Mouse (Mus musculus) midbrain, embryonic 14.5 days (tissue): ENCODE measurements around the gene Vav3. TPM values are rescaled to one million over a fixed set of nuclear protein-coding genes. Genes with fewer than 3 reads are reported as not detected.

ENCODE experiments used
- ATAC-seq: fragments of 200-750 bp; cut with Nextera tagmentation; 2 replicates; pipeline ENCODE4 v1.8.0; 2017; ENCODE audit warnings: moderate number of reproducible peaks, moderate library complexity; ENCODE audit not compliant: low FRiP score, low TSS enrichment
- DNase-seq: peaks from one replicate; pipeline ENCODE4 v3.0.0-alpha.2; 2015
- H3K27ac ChIP-seq: fragments of 300-500 bp; sonication (generic); replicated peaks from 2 replicates; pipeline ENCODE4 v1.5.1; 2014; ENCODE audit warnings: mild to moderate bottlenecking, low read depth, low read length, moderate library complexity
- H3K27me3 ChIP-seq: fragments of 300-500 bp; sonication (generic); 2 replicates; pipeline ENCODE4 v1.6.1; 2014; ENCODE audit warnings: low read length, control low read depth, mixed read lengths; ENCODE audit not compliant: control insufficient read depth, insufficient read depth
- H3K36me3 ChIP-seq: fragments of 300-500 bp; sonication (generic); 2 replicates; pipeline ENCODE4 v1.6.1; 2014; ENCODE audit warnings: low read length, control low read depth; ENCODE audit not compliant: control insufficient read depth, insufficient read depth
- H3K4me1 ChIP-seq: fragments of 300-500 bp; sonication (generic); 2 replicates; pipeline ENCODE4 v1.6.1; 2014; ENCODE audit warnings: mild to moderate bottlenecking, antibody characterized with exemption, low read length, control low read depth; ENCODE audit not compliant: control insufficient read depth, insufficient read depth
- H3K4me2 ChIP-seq: fragments of 300-500 bp; sonication (generic); 2 replicates; pipeline ENCODE4 v1.6.1; 2014; ENCODE audit warnings: mild to moderate bottlenecking, low read length, moderate library complexity
- H3K4me3 ChIP-seq: fragments of 300-500 bp; sonication (generic); replicated peaks from 2 replicates; pipeline ENCODE4 v1.5.1; 2014; ENCODE audit warnings: low read depth, low read length
- H3K9ac ChIP-seq: fragments of 300-500 bp; sonication (generic); replicated peaks from 2 replicates; pipeline ENCODE4 v1.6.1; 2014; ENCODE audit warnings: mild to moderate bottlenecking, low read length, moderate library complexity
- H3K9me3 ChIP-seq: fragments of 300-500 bp; sonication (generic); 2 replicates; pipeline ENCODE4 v1.6.1; 2016; ENCODE audit warnings: low read length, control low read depth, mixed read lengths; ENCODE audit not compliant: control insufficient read depth
- WGBS: fragments of 180-500 bp; shearing (Covaris S2); extraction: QIAGEN DNeasy Blood & Tissue Kit; methylation state at CpG from one replicate; pipeline ENCODE4 v1.1.7; 2014; 5-methylcytosine and 5-hydroxymethylcytosine counted together
- polyA plus RNA-seq: library from polyadenylated mRNA; unstranded; fragments of >200 nt; fragmentation: Nextera tagmentation; extraction: Ambion mirVana; gene quantifications from 2 replicates; pipeline ENCODE4 v1.2.1, GENCODE M21; 2014

The Vav3 gene
- polyA plus RNA-seq, 1 experiment from 2014 or later, result 37.3 TPM

GRCm38 (mm10) chr3:109522115-109522514 lies 181.7 kb downstream of the Vav3 start:
- Histone ChIP-seq H3K9me3 (no peaks in the 10 kb centered on the region), H3K27ac (no peak overlapping the region)
- no peak for DNase-seq

GRCm38 (mm10) chr3:109525825-109526224 lies 185.4 kb downstream of the Vav3 start:
- Histone ChIP-seq H3K4me3 (no peak overlapping the region), H3K27me3 (no peaks in the 10 kb centered on the region), H3K9ac (no peak overlapping the region), H3K4me2 (no peak overlapping the region), H3K27ac (no peak overlapping the region), H3K36me3 (0 out of 2 replicates have a peak, but pooled peaks cover 6% of the 10 kb centered on the region), H3K4me1 (no peaks in the 10 kb centered on the region), H3K9me3 (no peaks in the 10 kb centered on the region)
- WGBS, result 92% methylated on average over 12 of the region's 12 CpGs
- 0 out of 2 replicates have a peak, but pooled peaks have one; percentile 38 for ATAC-seq
- DNase-seq, result no peak

More at GRCm38 (mm10) chr3:109522115-109522514, 181.7 kb downstream of the Vav3 start:
- H3K27me3 ChIP-seq, result no peaks in the 10 kb centered on the region
- H3K4me1 ChIP-seq, result no peaks in the 10 kb centered on the region
- ATAC-seq, result no peak
- no peak overlapping the region for H3K9ac ChIP-seq
- 0 out of 2 replicates have a peak, but pooled peaks cover 6% of the 10 kb centered on the region for H3K36me3 ChIP-seq
- no peak overlapping the region for H3K4me3 ChIP-seq
- H3K4me2 ChIP-seq, result no peak overlapping the region
- WGBS, result 92% methylated on average over 7 of the region's 7 CpGs

GRCm38 (mm10) chr3:109526246-109526645 lies 185.8 kb downstream of the Vav3 start:
- 2% methylated on average over 4 of the region's 4 CpGs for WGBS
- no peak overlapping the region for H3K4me2 ChIP-seq
- H3K27ac ChIP-seq, result no peak overlapping the region
- 0 out of 2 replicates have a peak, but pooled peaks cover 6% of the 10 kb centered on the region for H3K36me3 ChIP-seq
- H3K9ac ChIP-seq, result no peak overlapping the region
- H3K4me3 ChIP-seq, result no peak overlapping the region
- DNase-seq (peak; percentile 96), ATAC-seq (peak; percentile 68; the same call in 1 of the 2 replicates)
- H3K4me1 ChIP-seq, result no peaks in the 10 kb centered on the region
- no peaks in the 10 kb centered on the region for H3K27me3 ChIP-seq
- H3K9me3 ChIP-seq, result no peaks in the 10 kb centered on the region

- Histone ChIP-seq H3K9ac (no peak overlapping the region), H3K4me2 (no peak overlapping the region), H3K27me3 (no peaks in the 10 kb centered on the region), H3K4me3 (no peak overlapping the region), H3K4me1 (no peaks in the 10 kb centered on the region), H3K27ac (no peak overlapping the region), H3K36me3 (0 out of 2 replicates have a peak, but pooled peaks cover 2% of the 10 kb centered on the region), H3K9me3 (no peaks in the 10 kb centered on the region)
- ATAC-seq (no peak), DNase-seq (no peak)
- 69% methylated on average over 8 of the region's 8 CpGs for WGBS
These were observed 186.2 kb downstream of the Vav3 start for GRCm38 (mm10) chr3:109526651-109527050.

GRCm38 (mm10) chr3:109528688-109529087 lies 188.2 kb downstream of the Vav3 start:
- H3K36me3 ChIP-seq, result no peaks in the 10 kb centered on the region
- H3K4me3 ChIP-seq, result no peak overlapping the region
- no peak for ATAC-seq
- H3K4me2 ChIP-seq, result no peak overlapping the region
- DNase-seq, result peak; percentile 55
- no peaks in the 10 kb centered on the region for H3K4me1 ChIP-seq
- H3K9me3 ChIP-seq, result no peaks in the 10 kb centered on the region
- no peak overlapping the region for H3K27ac ChIP-seq
- H3K9ac ChIP-seq, result no peak overlapping the region
- H3K27me3 ChIP-seq, result no peaks in the 10 kb centered on the region
- WGBS, result 46% methylated on average over 4 of the region's 4 CpGs

- DNase-seq, result no peak
- ATAC-seq, result no peak
- no peaks in the 10 kb centered on the region for H3K36me3 ChIP-seq
These were observed 197.2 kb downstream of the Vav3 start for GRCm38 (mm10) chr3:109537686-109538085.

GRCm38 (mm10) chr3:109540009-109540408 lies 199.6 kb downstream of the Vav3 start:
- no peak overlapping the region for H3K4me3 ChIP-seq
- H3K9ac ChIP-seq, result no peak overlapping the region
- no peaks in the 10 kb centered on the region for H3K36me3 ChIP-seq
- H3K9me3 ChIP-seq, result no peaks in the 10 kb centered on the region
- no peak for DNase-seq
- WGBS, result 51% methylated on average over 4 of the region's 4 CpGs
- H3K27ac ChIP-seq, result no peak overlapping the region
- peaks cover 5% of the 10 kb centered on the region; the same call in 1 of the 2 replicates for H3K4me1 ChIP-seq
- ATAC-seq, result no peak
- no peaks in the 10 kb centered on the region for H3K27me3 ChIP-seq
- no peak overlapping the region for H3K4me2 ChIP-seq

More at GRCm38 (mm10) chr3:109537686-109538085, 197.2 kb downstream of the Vav3 start:
- Histone ChIP-seq H3K9ac (no peak overlapping the region), H3K27ac (no peak overlapping the region), H3K27me3 (no peaks in the 10 kb centered on the region), H3K9me3 (no peaks in the 10 kb centered on the region), H3K4me1 (no peaks in the 10 kb centered on the region), H3K4me2 (no peak overlapping the region), H3K4me3 (no peak overlapping the region)
- 63% methylated on average over 3 of the region's 3 CpGs for WGBS

- peak; percentile 37 for DNase-seq
These were observed 204.2 kb downstream of the Vav3 start for GRCm38 (mm10) chr3:109544476-109545221.

GRCm38 (mm10) chr3:109557329-109557728 lies 216.9 kb downstream of the Vav3 start:
- Histone ChIP-seq H3K27ac (no peak overlapping the region), H3K4me3 (no peak overlapping the region), H3K4me2 (no peak overlapping the region), H3K9ac (no peak overlapping the region), H3K36me3 (no peaks in the 10 kb centered on the region), H3K27me3 (no peaks in the 10 kb centered on the region), H3K4me1 (0 out of 2 replicates have a peak, but pooled peaks cover 7% of the 10 kb centered on the region), H3K9me3 (no peaks in the 10 kb centered on the region)
- no peak for ATAC-seq
- WGBS, result 66% methylated on average over 2 of the region's 2 CpGs
- no peak for DNase-seq

More at GRCm38 (mm10) chr3:109544476-109545221, 204.2 kb downstream of the Vav3 start:
- 36% methylated on average over 7 of the region's 7 CpGs for WGBS
- Histone ChIP-seq H3K4me3 (no peak overlapping the region), H3K36me3 (no peaks in the 10 kb centered on the region), H3K9me3 (no peaks in the 10 kb centered on the region), H3K9ac (no peak overlapping the region), H3K4me1 (peaks cover 5% of the 10 kb centered on the region; the same call in 1 of the 2 replicates), H3K27ac (no peak overlapping the region), H3K4me2 (no peak overlapping the region), H3K27me3 (no peaks in the 10 kb centered on the region)
- no peak for ATAC-seq
